Mouse (Mus musculus) mouse embryonic stem cell (cell line): ENCODE measurements around the gene Atp6v0e2.

Experiments
- in situ Hi-C, 2 experiments: fragments of 300-500 bp; cut with MboI; formaldehyde crosslinking; loops; 1 replicate in 1 of 2; 3 replicates in 1 of 2; pipeline ENCODE4 v1.14.3; 2019 to 2020; ENCODE audit warnings: low sequenced_read_pairs in 2 of 2, low pct_unique_long_range_greater_than_20kb in 1 of 2, mixed read lengths in 1 of 2; ENCODE audit not compliant: unreplicated experiment in 1 of 2

Atp6v0e2 gene

DNA sequence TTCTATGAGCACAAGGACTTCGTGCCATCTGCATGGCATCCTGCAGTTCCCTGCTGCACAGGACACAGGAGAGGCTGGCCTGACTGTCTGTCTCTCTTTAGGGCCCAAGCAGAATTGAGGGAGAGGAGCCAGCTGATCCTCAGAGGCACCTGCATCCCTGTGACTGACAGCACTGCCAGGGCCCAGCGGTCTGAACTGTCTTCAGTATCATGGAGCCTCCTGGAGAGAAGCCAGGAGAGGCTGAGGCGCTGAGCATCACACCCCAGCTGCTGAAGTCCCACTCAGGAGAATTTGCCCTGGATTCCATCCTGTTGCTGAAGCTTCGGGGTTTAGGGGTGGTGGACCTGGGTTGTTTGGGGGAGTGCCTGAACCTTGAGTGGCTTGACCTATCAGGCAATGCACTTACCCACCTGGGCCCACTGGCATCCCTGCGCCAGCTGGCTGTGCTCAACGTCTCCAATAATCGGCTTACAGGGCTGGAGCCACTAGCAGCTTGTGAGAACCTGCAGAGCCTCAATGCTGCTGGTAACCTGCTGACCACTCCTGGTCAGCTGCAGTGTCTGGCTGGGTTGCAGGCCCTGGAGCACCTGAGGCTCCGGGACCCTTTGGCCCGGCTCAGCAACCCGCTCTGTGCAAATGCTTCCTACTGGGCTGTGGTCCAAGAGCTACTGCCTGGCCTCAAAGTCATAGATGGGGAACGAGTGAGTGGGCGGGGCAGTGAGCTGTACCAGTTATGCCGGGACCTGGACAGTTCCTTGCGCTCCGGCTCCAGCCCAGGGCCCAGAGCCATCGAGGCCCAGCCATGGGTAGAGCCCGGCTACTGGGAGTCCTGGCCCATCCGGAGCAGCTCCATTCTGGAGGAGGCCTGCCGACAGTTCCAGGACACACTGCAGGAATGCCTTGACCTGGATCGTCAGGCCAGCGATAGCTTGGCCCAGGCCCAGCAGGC lies 30.9 kb downstream of the Atp6v0e2 start:
- in situ Hi-C loops, result no loop called here

DNA sequence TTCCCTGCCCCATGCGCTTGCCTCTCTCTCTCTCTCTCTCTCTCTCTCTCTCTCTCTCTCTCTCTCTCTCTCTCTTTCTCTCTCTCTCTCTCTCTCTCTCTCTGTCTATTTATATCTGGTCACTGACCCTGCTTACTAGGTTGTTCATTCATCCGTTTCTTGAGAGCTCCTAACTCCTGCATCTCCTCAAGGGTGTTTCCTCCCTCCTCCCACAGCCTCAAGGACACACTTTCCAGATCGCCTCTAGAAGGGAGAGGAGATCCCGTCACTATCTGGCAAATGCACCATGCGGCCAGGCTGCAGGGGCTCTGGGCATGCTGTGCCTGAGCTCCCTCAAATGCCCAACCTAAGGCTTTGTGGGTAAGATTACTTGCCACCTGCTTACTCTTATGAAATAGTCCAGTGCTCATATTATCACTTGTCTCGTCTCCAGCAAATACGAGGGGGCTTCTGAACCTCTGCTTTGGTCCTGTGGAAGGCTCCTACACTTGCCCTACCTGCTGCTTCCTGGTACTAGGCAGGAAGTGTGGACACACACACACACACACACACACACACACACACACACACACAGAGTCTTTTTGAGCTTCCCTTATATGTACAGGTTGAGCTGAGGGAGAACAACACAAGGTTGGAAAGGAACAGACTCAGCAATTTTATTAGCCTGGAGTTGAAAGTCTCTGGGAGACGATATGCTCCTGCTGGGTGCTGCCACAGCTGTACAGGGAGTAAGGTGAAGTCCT lies 31.8 kb downstream of the Atp6v0e2 start:
- in situ Hi-C loops, result no loop called here

DNA sequence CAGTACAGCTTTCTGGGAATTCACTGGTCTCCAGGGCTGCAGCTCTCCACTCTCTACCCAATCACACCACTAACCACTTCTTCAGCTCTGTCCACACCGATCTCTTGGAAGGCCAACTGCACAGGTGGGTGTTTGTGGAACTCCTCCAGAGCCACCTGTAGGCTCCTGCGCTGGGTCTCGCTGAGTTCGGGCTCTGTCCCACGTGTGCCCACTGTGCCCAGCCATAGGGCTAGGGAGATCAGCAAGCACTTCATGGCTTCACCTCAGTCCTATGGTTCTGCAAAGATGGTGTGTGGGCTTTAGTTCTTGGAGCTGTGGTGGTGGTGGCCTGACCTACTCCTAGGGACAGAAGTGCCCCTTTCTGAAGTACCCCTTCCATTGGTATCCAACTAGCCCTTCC lies 34.6 kb downstream of the Atp6v0e2 start:
- in situ Hi-C loops, result no loop called here

DNA sequence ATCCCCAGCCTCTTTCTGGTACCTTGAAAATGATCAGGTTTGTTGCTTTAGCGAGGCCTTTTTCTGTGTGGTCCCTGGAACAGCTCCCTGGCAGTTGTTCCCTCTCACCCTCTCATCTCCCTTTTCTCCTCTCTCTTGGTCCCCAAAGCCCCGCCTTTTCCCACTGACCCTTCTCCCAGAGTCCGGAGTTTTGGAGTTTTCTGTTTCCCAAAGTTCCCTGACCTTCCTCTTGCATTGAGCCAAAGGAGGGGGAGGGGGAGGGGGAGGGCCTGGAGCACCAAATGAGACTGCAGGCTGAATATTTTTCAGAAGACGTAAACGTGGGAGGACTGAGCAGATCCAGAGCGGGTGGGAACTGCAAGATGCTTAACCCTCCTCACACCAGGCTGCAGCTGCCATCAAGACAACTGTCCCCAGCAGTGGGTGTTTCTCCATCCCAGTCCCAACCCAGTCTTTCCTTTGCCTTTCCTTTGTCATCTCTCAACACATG lies 35.2 kb downstream of the Atp6v0e2 start, which contains the start of gene Rarres2:
Rarres2 (minus strand) TSS at position 218 of the 490 bp plus-strand sequence.
- in situ Hi-C loops, result no loop called here

DNA sequence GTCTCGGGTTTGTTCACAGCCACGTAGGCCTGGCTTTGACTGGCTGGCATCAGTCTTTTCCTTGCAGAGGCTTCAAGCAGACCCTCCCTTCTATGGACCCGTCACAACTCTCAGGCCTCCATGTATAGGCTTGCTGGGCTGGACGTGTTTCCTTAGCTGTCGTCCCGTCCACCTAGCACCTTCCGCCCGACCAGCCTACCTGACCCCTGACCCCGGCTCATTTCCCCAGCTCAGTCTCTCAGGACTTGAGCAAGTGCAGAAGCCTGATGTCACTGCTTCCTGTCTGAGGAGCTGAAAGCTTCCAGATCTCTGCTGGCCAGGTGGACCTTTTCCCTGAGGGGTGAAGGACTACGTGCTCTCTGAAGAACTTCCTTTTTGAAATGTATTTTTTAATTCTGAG lies 35.9 kb downstream of the Atp6v0e2 start:
- in situ Hi-C loops, result no loop called here

DNA sequence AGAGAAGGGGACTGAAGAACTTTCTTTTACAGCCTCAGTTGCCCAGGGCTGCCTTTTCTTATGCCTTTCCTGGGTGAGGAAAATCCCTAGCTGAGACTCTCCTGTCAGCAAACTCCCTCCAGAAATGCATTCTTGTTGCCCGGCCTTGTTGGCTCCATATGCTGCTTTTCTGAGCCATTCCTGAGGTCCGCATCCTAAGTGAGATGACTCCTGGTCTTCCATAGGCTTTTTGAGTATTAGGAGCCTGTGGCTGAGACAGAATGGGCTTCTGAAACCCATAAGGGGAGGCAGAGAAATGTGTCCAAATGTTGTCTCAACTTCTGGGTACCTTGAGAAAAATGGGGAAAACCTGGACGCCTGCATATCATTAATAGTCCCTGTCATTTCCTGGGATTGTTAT lies 36.6 kb downstream of the Atp6v0e2 start:
- in situ Hi-C loops, result no loop called here

DNA sequence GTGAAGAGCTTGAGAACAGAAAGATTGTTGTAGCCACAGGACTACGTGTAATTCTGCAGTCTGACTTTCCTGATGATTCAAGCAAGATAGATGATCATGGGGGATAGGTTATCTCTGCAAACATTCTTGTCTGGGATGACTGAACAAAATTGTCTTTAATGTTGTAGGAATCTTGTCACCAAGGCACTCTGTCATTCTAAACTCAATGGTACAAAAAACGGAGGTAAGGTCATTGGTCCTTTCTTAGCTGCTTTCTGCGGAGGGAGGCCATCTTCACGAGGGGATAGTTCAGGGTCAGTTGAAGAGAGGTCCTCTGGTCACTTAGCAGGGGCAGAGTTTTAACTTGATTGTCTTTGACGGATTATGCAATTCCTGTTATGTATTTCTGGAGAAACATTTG lies 41.3 kb downstream of the Atp6v0e2 start:
- in situ Hi-C loops, result no loop called here

DNA sequence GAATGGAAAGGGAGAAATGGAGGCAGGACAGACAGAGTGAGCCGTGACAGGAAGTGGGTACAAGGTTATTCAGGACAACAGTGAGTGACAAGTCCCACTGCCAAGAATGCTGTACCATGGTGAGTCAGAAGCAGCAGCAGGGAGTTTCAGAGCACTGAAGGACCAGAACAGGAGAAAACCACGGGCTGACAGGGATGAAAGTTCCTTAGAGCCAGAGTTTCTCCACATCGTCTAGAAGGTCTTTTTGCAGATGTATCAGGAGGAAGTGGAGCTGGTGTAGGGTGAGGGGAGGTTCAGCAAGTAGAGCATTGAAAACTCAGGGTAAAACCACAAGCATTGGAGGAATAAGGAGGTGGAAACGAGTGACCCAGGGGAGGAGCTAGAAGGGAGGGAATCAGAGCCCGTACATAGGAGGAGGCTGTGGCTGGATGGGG lies 41.8 kb downstream of the Atp6v0e2 start:
- in situ Hi-C loops, result no loop called here

DNA sequence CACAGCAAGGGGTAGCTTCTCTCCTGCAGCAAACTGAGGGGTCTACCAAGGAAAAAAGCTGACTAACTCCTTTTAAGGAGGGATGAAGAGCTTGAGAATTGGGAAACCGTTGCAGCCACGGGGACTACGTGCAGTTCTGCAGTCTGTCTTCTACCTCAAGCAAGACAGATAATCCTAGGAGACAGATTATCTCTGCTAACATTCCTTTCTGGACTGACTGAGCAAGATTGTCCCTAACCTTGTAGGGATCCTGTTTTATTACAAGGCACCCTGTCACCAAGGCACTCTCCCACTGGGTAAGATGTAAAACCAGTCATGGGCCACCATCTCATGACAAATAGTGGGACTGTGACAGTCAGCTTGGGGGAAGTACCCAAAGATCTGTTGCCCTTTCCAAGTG lies 43.8 kb downstream of the Atp6v0e2 start:
- in situ Hi-C loops, result no loop called here

DNA sequence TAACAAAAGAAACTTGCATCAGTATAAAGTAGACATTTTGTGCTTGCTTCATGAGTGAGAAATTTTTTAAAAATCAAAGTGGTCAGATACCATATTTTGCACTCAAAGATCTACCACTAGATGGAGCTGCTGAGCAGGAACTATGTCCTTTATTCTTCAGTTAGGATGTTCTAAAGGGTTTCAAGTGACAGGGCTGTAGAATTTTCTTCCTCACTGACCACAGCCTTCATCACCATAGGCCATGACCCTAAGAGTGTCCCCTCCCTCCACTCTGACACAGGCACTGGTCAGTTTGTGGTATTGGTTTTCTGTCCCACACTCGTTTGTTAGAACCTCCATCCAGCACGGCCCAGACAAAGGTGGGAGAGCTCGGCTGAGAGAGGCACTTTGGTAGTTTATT lies 44.6 kb downstream of the Atp6v0e2 start:
- in situ Hi-C loops, result no loop called here

DNA sequence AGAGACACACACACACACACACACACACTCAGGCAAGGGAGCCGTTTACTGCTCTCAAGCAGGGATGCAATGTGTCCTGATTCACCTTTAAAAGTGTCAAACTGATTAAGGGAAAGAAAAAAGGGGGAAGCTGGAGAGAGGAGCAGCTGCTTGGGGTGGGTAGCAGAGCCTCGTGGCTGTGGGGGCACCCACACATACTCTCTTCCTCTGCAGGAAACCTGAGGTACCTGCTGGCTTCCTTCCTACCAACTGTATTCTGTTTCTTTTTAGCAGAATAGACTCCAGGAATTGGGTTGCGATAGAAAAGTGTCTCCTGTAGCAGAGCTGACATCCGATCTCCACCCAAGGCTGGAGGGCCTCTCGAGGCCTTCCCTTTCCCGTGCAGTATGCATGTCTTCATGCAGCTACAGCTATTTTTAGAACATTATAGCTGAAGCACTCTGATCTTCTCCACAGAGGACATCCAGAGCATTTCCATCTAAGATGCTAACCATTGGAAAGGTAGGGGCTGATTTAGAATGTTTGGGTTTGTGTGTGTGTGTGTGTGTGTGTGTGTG lies 51.9 kb downstream of the Atp6v0e2 start, which contains the start of gene Gm45021:
Gm45021 (plus strand) TSS at position 417 of the 557 bp plus-strand sequence.
- in situ Hi-C loops, result no loop called here
